Mouse (Mus musculus): ENCODE measurements around the gene Smpdl3b.
"Not testable (repeated sequence)": the region's sequence is repeated elsewhere in the genome, so short reads cannot be mapped to it uniquely, and the experiment has no call there.

Smpdl3b gene
- long read RNA-seq, experiment 1, partial matches to known transcripts: 1 of 3 reads
- long read RNA-seq, experiment 1, other reads (novel, unspliced or antisense): 1 of 3 reads
- long read RNA-seq, experiment 2, partial matches to known transcripts: 3 of 4 reads
- long read RNA-seq, experiment 2, other reads (novel, unspliced or antisense): 0 of 4 reads

DNA sequence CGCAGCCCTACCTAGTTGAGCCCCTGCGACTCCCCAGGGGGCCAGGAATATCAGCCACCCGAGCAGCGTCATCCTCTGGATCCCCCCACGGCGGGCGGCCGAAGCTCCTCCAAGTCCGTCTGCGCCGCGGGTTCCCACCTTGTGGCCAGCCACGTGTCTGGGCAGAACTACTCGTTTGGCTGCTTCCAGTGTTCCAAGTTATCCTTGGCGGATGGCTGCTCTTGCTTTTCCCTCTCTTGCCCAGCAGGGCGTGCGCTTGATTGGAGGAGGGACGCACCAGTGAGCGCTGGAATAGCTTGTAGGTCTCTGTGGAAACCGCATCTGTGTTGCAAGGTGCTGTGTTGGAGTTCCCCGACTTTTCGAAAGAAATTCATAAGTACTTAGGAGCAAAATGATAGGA, at the start of gene Smpdl3b:
Gene Smpdl3b (minus strand): TSS at position 279 of the 400 bp plus-strand sequence.
- intact Hi-C loops (cut with DNase I): no loop called here

DNA sequence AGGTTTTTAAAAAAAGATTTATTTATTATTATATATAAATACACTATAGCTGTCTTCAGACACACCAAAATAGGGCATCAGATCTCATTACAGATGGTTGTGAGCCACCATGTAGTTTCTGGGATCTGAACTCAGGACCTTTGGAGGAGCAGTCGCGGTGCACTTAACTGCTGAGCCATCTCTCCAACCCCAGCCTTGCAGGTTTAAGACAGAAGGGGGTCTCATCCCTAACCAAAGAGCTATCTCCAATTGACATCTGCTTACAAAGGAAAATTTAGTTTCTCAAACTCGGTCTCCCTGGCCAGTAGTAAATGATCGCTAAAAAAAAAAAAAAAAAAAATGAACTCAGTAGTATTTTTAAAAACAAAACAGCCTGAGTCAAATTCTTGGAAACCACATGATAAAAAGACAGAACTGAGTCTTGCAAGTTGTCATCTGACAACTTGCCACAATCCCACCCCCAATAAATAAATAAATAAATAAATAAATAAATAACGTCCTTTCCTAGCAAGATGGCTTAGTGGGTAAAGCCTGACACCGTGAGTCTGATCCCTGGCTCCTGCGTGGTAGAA, 49.7 kb upstream of the Smpdl3b start:
- intact Hi-C loops (cut with DNase I): no loop called here

DNA sequence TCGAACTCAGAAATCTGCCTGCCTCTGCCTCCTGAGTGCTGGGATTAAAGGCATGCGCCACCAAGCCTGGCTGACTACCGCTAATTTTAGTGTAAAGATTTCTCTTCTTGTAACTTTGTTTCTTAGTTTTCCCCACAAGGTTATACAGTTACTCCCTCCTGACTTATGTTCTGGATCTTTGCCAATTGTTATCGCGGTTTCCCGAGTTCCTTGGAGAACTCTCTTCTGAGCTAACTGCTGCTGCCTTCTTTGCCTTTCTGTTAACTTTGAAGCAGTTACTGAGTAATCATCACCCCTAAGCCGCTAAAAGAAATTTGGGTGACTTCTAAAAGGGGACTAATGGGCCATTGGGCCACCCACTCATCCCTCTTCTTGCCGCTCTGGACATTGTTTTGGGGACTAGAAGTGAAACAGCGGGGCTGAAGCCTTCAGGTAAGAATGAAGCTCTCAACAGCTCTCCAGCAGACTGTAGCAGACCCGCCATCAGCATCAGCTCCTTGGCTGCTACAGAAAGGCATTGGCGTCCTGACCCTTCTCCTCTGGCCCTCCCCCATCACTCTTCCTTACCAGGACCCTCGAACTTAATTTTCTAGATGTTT, 48.6 kb upstream of the Smpdl3b start:
- intact Hi-C loops (cut with DNase I): no loop called here

DNA sequence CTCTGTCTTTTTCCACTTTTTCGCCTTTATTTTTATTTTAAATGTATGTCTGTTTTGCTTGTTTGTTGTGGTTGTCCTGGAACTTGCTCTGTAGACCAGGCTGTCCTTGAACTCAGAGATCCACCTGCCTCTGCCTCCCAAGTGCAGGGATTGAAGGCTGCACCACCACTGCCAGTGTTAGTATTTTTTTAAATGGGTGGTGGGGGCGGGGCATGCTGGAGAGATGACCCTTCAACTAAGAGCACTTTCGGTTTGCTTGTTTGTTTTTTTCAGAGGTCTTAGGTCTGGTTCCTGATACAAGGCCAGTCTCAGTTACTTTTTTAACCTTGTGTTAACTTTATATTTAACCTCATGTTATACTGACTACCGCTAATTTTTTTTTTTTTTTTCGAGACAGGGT, 48.1 kb upstream of the Smpdl3b start:
- intact Hi-C loops (cut with DNase I): no loop called here

DNA sequence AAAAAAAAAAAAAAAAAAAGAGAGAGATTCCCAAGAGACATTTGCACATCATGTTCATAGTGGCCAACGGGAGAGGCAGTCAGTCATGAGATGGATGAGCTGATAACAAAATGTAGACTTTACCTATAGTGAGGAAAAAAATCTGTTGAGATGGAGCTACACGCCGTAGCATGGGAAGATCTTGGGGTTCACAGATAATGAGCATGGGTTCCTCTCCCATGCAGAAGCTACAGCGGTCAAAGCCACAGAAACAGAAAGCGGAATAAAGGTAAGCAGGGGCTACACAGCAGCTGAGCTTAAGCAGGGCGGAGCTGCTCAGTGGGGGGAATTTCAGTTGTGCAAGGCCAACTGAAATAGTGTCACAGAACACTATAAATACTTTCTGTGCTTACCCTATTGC, 47.3 kb upstream of the Smpdl3b start:
- intact Hi-C loops (cut with DNase I): no loop called here

DNA sequence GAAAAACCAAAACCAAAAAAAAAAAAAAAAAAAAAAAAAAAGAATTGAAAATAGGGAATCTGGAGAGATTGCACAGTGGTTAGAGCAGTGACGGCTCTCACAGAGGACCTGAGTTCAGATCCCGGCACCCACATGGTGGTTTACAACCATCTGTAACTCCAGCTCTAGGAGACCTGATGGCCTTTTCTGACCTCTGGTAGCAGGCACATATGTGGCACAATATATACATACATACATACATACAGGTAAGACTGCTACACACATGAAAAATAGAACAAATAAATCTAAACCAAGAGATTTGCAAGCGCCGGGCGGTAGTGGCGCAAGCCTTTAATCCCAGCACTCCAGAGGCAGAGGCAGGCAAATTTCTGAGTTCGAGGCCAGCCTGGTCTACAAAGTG, 46.8 kb upstream of the Smpdl3b start:
- intact Hi-C loops (cut with DNase I): no loop called here

DNA sequence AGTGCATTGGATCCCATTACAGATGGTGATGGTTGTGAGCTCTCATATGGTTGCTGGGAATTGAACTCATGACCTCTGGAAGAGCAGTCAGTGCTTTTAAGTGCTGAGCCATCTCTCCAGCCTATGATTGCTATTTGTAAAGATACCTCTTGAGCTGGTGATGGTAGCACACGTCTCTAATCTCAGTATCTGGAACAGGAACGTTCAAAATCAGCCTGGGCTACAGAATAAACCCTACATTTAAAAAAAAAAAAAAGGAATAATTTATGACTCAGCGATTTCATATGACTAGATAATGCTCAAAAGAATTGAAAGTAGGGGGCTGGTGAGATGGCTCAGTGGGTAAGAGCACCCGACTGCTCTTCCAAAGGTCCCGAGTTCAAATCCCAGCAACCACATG, 46.2 kb upstream of the Smpdl3b start:
- intact Hi-C loops (cut with DNase I): no loop called here

DNA sequence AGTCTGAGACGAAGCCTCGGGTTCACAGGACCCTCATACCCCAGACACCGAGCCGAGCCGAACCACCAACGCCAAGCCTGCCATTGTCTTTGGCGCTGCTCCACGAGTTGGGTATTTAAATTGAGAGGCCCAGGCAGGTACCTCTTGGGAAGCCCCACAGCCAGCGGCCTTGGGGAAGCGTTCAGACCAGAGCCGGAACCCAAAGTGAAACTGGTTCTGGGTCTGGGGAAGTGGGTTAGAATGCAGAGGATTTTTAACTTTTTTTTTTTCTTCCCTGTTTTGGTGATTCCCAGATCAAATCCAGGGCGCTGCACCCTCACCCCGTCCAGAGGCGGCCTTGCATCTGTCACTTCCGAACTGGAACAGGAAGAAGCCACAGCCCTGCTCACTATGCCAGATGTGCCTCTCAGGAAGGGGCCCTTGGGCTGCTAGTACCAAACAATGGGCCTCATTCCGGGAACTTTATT, 45.2 kb upstream of the Smpdl3b start:
- intact Hi-C loops (cut with DNase I): no loop called here

DNA sequence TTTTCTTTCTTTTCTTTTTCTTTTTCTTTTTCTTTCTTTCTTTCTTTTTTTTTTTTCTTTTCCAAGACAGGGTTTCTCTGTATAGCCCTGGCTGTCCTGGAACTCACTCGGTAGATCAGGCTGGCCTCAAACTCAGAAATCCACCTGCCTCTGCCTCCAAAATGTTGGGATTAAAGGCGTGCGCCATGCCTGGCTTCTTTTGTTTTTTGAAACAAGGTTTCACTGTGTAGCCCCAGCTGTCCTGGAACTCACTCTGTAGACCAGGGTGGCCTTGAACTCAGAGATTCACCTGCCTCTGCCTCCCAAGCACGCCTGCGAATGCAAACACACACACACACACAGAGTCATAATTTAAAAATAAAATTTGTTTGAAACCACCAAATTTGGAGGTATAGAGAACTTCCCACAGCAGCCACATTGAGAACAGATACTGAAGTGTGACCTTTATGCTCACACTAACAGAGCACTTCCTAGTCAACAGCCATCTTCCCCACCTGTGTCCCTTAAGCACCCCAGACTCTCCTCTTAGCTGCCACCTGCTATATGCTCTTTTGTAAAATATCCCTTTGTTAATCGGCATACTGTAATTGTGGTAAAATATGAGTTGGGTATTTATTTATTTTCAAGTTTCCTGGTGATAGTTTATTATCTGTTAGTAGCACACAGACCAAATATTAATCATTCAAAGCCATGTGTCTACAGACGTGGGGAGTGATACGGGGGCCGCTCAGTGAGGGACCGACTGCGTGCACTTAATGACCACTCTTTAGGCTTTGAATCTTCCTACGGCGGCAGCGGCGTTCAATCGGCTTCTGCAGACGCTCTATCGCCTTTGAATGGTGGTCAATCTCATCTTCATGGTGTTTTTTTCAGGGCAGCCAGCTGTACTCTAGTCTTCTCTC, 44.4 kb upstream of the Smpdl3b start:
- intact Hi-C loops (cut with DNase I): no loop called here

DNA sequence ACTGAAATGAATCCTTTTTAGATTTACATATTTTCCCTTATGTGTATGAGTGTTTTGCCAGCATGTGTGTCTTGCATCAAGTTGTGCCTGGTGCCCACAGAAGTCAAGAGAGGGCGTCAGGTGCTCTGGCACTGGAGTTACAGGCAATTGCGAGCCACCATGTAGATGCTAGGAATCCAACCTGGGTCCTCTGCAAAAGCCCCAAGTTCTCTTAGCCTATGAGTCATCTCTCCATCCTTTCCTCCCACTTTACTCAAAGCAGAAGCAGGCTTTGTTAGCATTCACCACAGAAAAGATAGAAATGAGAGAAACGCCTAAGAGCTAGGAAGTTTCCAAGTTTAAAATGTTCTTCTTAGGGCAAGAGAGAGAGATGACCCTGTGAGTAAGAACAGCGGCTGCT, 42.8 kb upstream of the Smpdl3b start:
- intact Hi-C loops (cut with DNase I): no loop called here

DNA sequence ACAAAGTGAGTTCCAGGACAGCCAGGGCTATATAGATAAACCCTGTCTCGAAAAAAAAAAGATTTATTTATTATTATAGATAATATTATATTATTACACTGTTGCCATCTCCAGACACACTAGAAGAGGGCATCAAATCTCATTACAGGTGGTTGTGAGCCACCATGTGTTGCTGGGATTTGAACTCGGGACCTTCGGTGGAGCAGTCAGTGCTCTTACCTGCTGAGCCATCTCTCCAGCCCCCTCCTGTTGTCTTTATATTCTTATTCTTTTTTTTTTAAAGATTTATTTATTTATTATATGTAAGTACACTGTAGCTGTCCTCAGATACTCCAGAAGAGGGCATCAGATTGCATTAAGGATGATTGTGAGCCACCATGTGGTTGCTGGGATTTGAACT, 41.6 kb upstream of the Smpdl3b start:
- intact Hi-C loops (cut with DNase I): not testable (repeated sequence)

DNA sequence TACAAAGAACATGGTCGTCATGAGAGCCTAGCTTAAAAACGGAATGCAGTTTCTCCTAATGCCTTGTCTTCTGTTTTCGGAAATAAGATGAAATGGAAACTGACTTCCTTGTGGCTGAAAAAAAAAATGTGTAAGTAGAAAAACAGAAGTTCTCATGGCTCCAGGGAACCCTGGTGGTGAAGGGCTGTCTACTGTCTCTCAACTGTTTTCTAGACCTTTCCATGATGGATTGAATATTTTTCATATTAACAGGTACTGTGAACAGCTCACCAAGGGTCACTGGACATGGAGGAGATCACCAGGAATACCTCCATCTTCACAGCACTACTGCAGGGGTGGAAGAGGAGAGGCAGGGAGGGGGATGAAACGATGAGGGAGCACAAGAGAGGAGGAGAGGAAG, 41.0 kb upstream of the Smpdl3b start:
- intact Hi-C loops (cut with DNase I): no loop called here

DNA sequence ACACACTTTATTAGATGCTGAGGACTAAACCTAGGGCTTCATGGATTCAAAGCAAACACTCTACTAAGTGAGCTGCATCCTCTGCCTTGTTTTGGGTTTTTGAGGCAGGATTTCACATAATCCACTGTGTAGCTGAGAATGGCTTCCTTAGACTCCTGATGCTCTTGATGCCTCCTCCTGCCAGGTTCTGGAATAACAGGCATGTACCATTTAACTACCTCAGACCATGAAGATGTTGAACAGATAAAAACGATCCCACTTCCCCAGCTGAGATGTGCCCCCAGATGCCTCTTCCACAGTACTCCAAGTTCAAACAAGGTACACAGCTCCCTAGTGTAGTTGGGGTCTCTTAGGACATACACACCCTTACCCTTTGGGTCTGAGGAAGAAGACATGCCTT, 40.4 kb upstream of the Smpdl3b start:
- intact Hi-C loops (cut with DNase I): no loop called here

DNA sequence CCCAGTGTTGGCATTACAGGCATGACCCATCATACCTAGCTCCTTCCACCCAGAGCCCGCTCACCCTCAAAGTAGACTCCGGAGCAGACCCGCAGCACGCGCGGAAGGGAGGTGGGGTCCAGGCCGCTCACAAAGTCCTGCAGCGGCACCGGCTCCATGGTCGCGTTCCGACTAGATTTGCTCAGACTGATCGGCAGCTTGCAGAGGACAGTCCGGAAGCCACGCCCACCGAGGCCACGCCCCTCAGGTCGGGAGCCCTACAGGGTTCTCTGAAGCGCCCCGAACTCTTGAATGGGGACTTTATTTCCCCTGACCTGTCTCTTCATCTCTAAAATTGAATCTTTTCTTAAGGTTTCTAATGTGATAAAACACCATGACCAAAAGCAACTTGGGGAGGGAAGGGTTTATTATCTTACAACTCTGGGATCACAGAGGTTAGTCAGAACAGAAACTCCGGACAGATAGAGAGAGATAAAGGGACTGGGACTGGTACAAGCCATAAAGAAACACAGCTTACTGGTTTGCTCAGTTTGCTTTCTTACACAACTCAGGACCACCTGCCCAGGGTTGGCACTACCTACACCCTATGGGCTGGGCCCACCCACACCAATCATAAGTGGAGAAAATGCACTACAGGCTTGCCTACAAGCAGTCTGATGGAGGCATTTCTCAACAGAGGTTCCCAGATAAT, 39.3 kb upstream of the Smpdl3b start, which contains the start of gene Themis2:
Gene Themis2 (minus strand): TSS at position 192 of the 691 bp plus-strand sequence.
- intact Hi-C loops (cut with DNase I): no loop called here

DNA sequence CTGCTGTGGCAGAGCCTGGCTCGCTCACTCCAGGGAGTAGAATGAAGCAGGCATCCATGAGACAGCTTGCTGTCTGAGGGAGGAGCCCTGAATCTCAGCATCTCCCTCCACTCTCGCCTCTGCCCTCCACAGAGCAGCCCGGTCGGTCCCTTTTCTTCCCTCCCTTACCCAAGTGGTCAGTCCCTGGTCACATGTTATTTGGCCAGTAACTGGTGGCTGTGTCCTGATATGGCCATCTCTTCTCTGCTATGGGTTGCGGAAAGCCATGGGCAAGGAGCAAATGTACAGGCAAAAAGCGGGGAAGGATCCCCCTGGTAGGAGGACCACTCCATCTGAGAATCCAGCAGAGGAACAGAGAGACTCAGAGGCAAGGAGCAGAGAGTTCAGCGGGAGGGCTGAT, 38.1 kb upstream of the Smpdl3b start:
- intact Hi-C loops (cut with DNase I): no loop called here

DNA sequence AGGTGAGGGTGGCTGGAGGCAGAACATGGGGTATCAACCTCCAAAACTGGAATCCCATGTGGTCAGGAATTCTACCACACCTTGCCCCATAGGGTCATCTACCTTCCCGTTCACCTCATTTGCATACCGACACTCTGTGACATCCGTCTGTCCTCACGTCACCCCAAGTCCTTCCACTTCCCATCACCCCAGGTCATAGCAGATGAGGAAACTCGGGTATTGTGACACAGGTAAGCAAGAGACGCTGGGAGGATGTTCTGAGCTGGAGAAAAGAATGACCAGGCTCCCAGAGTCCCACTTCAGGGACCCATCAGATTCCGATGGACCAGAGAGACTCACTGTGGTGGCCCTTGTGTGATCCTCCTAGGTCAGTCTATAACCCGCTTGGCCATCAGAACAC, 37.7 kb upstream of the Smpdl3b start:
- intact Hi-C loops (cut with DNase I): no loop called here

DNA sequence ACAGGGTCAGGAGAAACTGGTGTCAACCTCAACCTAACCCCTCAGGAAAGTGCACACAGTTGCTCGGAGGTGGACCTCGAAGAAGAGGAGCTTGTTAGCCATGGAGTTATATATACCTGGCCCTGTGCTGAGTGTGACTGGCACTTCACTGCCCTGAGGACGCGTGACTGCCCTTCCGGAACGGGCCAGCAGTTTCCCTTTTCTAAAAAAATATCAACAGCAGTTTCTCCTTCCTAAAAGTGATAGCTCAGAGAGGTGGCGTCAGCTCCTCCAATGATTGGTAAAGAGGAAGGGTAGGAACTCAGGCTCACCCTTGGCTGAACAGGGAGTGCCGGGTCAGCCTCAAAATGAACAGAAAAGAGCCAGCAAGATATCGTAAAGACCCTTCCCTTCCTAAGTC, 37.0 kb upstream of the Smpdl3b start:
- intact Hi-C loops (cut with DNase I): no loop called here

DNA sequence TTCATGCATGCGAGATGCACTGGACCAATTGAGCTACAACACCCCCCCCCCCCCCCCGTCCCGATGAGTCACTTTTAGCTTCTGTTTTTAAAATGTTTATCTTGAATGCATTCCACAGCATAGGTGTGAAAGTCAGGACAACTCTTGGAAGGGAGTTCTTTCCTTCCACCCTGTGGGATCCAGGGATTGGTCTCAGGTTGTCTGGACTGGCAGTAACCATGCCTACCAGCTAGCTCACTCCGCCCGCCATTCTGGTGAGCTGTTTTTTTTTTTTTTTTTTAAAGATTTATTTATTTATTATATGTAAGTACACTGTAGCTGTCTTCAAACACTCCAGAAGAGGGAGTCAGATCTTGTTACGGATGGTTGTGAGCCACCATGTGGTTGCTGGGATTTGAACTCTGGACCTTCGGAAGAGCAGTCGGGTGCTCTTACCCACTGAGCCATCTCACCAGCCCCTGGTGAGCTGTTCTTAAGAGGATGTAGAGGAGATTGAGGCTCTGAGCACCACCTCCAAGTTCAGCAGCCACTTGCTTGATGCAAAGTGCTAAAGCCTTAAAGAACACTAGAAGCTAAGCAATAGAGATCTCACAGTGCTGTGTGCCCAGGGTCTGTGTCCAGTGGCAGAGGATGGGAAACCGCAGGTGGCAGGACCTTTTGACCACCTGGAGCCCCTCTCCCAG, 36.4 kb upstream of the Smpdl3b start:
- intact Hi-C loops (cut with DNase I): not testable (repeated sequence)

DNA sequence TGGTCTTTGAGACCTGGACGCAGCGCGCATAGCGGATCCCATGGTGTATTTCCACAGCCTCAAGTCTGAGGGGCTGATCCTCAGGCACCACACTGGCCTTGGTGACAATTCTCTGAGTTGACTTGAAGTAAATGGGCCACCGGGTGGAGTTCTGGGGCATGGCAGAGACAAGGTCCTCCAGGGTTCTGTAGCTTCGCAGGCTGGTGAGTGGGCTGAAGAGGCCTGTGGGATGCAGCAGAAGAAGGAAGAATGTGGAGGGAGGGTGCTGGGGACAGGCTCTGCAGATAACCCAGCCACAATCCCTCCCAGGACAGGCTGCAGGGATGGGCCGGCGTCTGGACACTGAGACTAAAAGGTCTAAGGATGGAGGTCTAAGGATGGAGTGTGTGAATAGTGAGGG, 32.7 kb upstream of the Smpdl3b start:
- intact Hi-C loops (cut with DNase I): no loop called here

DNA sequence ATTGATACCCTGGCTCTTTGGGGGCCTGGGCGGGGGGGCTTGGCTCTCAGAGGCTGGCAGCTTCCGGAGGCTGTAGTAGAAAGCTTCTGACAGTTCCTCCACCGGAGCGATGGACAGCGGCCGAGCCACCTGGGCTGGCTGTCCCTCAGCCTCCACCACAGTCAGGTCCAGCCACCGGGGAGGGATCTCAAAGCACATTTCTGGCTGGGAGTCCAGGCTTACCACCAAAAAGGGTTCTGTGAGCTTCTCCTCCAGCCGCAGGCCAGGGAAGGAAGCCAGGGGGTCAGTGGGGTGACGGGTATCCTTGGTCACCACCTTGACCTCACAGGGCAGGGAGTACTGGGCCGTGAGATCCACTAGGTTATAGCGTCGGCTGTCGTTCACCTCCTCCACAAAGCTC, 28.2 kb upstream of the Smpdl3b start:
- intact Hi-C loops (cut with DNase I): no loop called here

DNA sequence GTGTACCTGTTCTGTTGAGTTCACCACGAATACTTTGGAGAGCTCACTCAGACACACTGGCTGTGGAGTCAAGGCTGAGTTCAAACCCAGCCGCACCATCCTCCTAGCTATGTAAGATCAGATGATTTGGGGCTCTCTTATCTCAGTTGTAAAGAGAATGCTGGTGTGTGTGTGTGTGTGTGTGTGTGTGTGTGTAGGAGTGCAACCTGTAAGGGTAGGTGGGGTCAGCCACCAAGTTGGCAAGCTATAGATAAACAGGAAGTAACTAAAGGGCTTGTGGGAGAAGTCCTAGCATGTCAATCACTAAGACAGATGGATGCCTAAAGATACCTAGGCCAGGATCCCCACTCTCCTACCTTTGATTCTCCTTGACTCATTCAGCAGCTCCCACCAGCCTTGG, 26.7 kb upstream of the Smpdl3b start:
- intact Hi-C loops (cut with DNase I): no loop called here
